In genomic region chr2:34762872-34763271, GRCm38 (mm10) we compare ENCODE assay signal across 21 mouse cellular contexts. TPM values are rescaled to one million over a fixed set of nuclear protein-coding genes. Genes with fewer than 3 reads are reported as not detected.
DNase-seq lines count a peak whose midpoint lies in the region; ATAC-seq and TF ChIP-seq lines count a peak whose summit lies in the region.
"Had no signal": no experiment of that assay in that cellular context is flagged by ENCODE, and none has a peak within 500 bp of the region (broad histone marks: within the 10 kb centered on the region; RNA-seq: fewer than 3 reads in every experiment).

No protein-coding gene starts in this region.

- H3K4me3 ChIP-seq in liver, embryonic 13.5 days (replicated peaks), result no peak overlapping the region
- H3K4me3 ChIP-seq in liver, embryonic 14.5 days (ENCODE audit: insufficient read depth in 1 of 2, low read depth in 2 of 2, low read length in 2 of 2), result no peak overlapping the region
- no peak overlapping the region for H3K4me3 ChIP-seq in limb, embryonic 10.5 days
- H3K4me3 ChIP-seq: embryonic facial prominence, embryonic 13.5 days; forebrain, embryonic 13.5 days; heart, embryonic 10.5 days; hindbrain, embryonic 13.5 days had no signal

- TF ChIP-seq CTCF in liver, embryonic 14.5 days (IDR thresholded peaks at IDR 0.05; ENCODE audit: low read depth), result no peak

- no peak for ATAC-seq in liver, embryonic 13.5 days (ENCODE audit: low read depth)
- ATAC-seq in liver, embryonic 14.5 days (ENCODE audit: insufficient read depth), result no peak
- ATAC-seq: forebrain, embryonic 13.5 days; forebrain, postnatal 0 days; hindbrain, postnatal 0 days had no signal

- TF ChIP-seq EP300 in liver, embryonic 14.5 days (IDR thresholded peaks at IDR 0.05; ENCODE audit: low read depth), result no peak

- H3K9me3 ChIP-seq in liver, embryonic 13.5 days (replicated peaks), result no peaks in the 10 kb centered on the region; the same call in 1 of the 2 replicates
- H3K9me3 ChIP-seq in liver, embryonic 14.5 days (ENCODE audit: control insufficient read depth, low read length), result no peaks in the 10 kb centered on the region
- H3K9me3 ChIP-seq in limb, embryonic 10.5 days (replicated peaks), result no peaks in the 10 kb centered on the region
- H3K9me3 ChIP-seq: embryonic facial prominence, embryonic 13.5 days; forebrain, embryonic 13.5 days; heart, embryonic 10.5 days; hindbrain, embryonic 13.5 days had no signal

- 0 out of 2 replicates have a peak, but pooled peaks cover 3% of the 10 kb centered on the region for H3K36me3 ChIP-seq in liver, embryonic 13.5 days
- no peaks in the 10 kb centered on the region for H3K36me3 ChIP-seq in liver, embryonic 14.5 days (replicated peaks; ENCODE audit: control insufficient read depth, insufficient read depth, low read depth)
- H3K36me3 ChIP-seq in limb, embryonic 10.5 days, result no peaks in the 10 kb centered on the region; the same call in 1 of the 2 replicates
- H3K36me3 ChIP-seq: embryonic facial prominence, embryonic 13.5 days; heart, embryonic 10.5 days; hindbrain, embryonic 13.5 days had no signal

- H3K9ac ChIP-seq in liver, embryonic 13.5 days, result peak overlapping the region; percentile 45; the same call in 1 of the 2 replicates
- peak overlapping the region; percentile 16 for H3K9ac ChIP-seq in liver, embryonic 14.5 days (replicated peaks)
- H3K9ac ChIP-seq: embryonic facial prominence, embryonic 13.5 days; forebrain, embryonic 13.5 days; forebrain, postnatal 0 days; hindbrain, embryonic 13.5 days had no signal

- peaks cover 30% of the 10 kb centered on the region for H3K4me1 ChIP-seq in liver, embryonic 13.5 days (replicated peaks)
- peaks cover 23 to 25% of the 10 kb centered on the region in 2 experiments for H3K4me1 ChIP-seq in liver, embryonic 14.5 days (replicated peaks; ENCODE audit: control insufficient read depth in 2 of 2, insufficient read depth in 2 of 2, low read length in 1 of 2)
- no peaks in the 10 kb centered on the region for H3K4me1 ChIP-seq in limb, embryonic 10.5 days
- H3K4me1 ChIP-seq: embryonic facial prominence, embryonic 13.5 days; forebrain, embryonic 13.5 days; heart, embryonic 10.5 days; hindbrain, embryonic 13.5 days had no signal

- DNase-seq in liver, embryonic 13.5 days, result no peak
- DNase-seq in liver (no peak), MN1 (ENCODE audit: low spot score) (peak; percentile 39)
- DNase-seq in liver, embryonic 14.5 days (ENCODE audit: low read depth in 3 of 3, low spot score in 3 of 3), result no peak
- DNase-seq in adrenal gland, postnatal 10 days, result no peak
- DNase-seq in frontal cortex, adult 2 months (ENCODE audit: extremely low spot score in 1 of 2, low spot score in 1 of 2), result no peak
- DNase-seq in limb, embryonic 10.5 days (ENCODE audit: low spot score), result no peak
- DNase-seq in retina, embryonic 14.5 days (ENCODE audit: low spot score), result no peak
- DNase-seq: adrenal gland, postnatal 14 days; cerebellum, adult 11-12 months; cerebellum, adult 9-10 months; cerebellum, postnatal 25 days; forebrain, postnatal 0 days; gastrocnemius, postnatal 36 days; heart, postnatal 14 days had no signal

- no peaks in the 10 kb centered on the region for H3K27me3 ChIP-seq in liver, embryonic 13.5 days
- no peaks in the 10 kb centered on the region for H3K27me3 ChIP-seq in liver, embryonic 14.5 days (ENCODE audit: control insufficient read depth, insufficient read depth, low read length)
- no peaks in the 10 kb centered on the region for H3K27me3 ChIP-seq in limb, embryonic 10.5 days (ENCODE audit: low read depth, poor library complexity, severe bottlenecking)
- H3K27me3 ChIP-seq: CH12.LX; embryonic facial prominence, embryonic 13.5 days; forebrain, embryonic 13.5 days; hindbrain, embryonic 13.5 days had no signal

- WGBS in liver, embryonic 13.5 days (ENCODE audit: insufficient replicate concordance), result 58% methylated on average over 2 of the region's 2 CpGs
- WGBS in liver, embryonic 14.5 days (ENCODE audit: insufficient replicate concordance), result 46% methylated on average over 2 of the region's 2 CpGs
- WGBS in limb, embryonic 10.5 days, result 85% methylated on average over 2 of the region's 2 CpGs

- H3K27ac ChIP-seq in liver, embryonic 13.5 days, result peak overlapping the region; percentile 86
- peak overlapping the region; percentile 80 for H3K27ac ChIP-seq in liver, embryonic 14.5 days
- no peak overlapping the region for H3K27ac ChIP-seq in limb, embryonic 10.5 days
- H3K27ac ChIP-seq: embryonic facial prominence, embryonic 13.5 days; forebrain, embryonic 13.5 days; heart, embryonic 10.5 days; hindbrain, embryonic 13.5 days; hindbrain, postnatal 0 days had no signal

- no peak overlapping the region for H3K4me2 ChIP-seq in liver, embryonic 13.5 days
- peak overlapping the region; percentile 3; the same call in 1 of the 2 replicates for H3K4me2 ChIP-seq in liver, embryonic 14.5 days (ENCODE audit: low read depth)
- H3K4me2 ChIP-seq: embryonic facial prominence, embryonic 13.5 days; forebrain, embryonic 13.5 days; hindbrain, embryonic 13.5 days had no signal

RNA-seq across cellular contexts. Expression of gene Gapvd1, which starts 7.8 kb away (rescaled TPM):
- 75.0 and 86.9 TPM in 2 replicates for polyA plus RNA-seq in liver, embryonic 13.5 days (2015; fragmentation: Nextera tagmentation; extraction: Ambion mirVana)
- polyA plus RNA-seq in liver, embryonic 14.5 days (2012; rRNA removed), result 20.1 and 22.9 TPM in 2 replicates
- polyA plus RNA-seq in liver, embryonic 14.5 days (2014; fragmentation: Nextera tagmentation; extraction: Ambion mirVana), result 71.8 and 76.6 TPM in 2 replicates
- 10 to 100 TPM; 47.3 to 55.6 TPM for total RNA-seq in adrenal gland, postnatal 10 days (2021)
- 43.8 and 53.8 TPM in 2 replicates for polyA plus RNA-seq in frontal cortex, adult 2 months (2012; rRNA removed)
- polyA plus RNA-seq in limb, embryonic 10.5 days (2016; fragmentation: Nextera tagmentation; extraction: Ambion mirVana), result 84.5 and 92.0 TPM in 2 replicates

RNA-seq across cellular contexts. Expression of gene Hspa5, which starts 8.9 kb away (rescaled TPM):
- polyA plus RNA-seq in liver, embryonic 13.5 days (2015; fragmentation: Nextera tagmentation; extraction: Ambion mirVana), result 533 and 680 TPM in 2 replicates
- 74.0 and 253 TPM in 2 replicates for polyA plus RNA-seq in liver, embryonic 14.5 days (2012; rRNA removed)
- 461 and 479 TPM in 2 replicates for polyA plus RNA-seq in liver, embryonic 14.5 days (2014; fragmentation: Nextera tagmentation; extraction: Ambion mirVana)
- 100 to 1,000 TPM; 414 to 539 TPM for total RNA-seq in adrenal gland, postnatal 10 days (2021)
- polyA plus RNA-seq in frontal cortex, adult 2 months (2012; rRNA removed), result 207 and 209 TPM in 2 replicates
- polyA plus RNA-seq in limb, embryonic 10.5 days (2016; fragmentation: Nextera tagmentation; extraction: Ambion mirVana), result 841 and 852 TPM in 2 replicates

RNA-seq across cellular contexts. Expression of gene Rabepk, which starts 36.8 kb away (rescaled TPM):
- polyA plus RNA-seq in liver, embryonic 13.5 days (2015; fragmentation: Nextera tagmentation; extraction: Ambion mirVana), result 30.6 and 31.1 TPM in 2 replicates
- 12.3 and 15.3 TPM in 2 replicates for polyA plus RNA-seq in liver, embryonic 14.5 days (2012; rRNA removed)
- 25.5 and 25.6 TPM in 2 replicates for polyA plus RNA-seq in liver, embryonic 14.5 days (2014; fragmentation: Nextera tagmentation; extraction: Ambion mirVana)
- total RNA-seq in adrenal gland, postnatal 10 days (2021), result 10 to 100 TPM; 25.8 to 28.7 TPM
- polyA plus RNA-seq in frontal cortex, adult 2 months (2012; rRNA removed), result 37.0 and 38.3 TPM in 2 replicates
- 42.8 and 43.6 TPM in 2 replicates for polyA plus RNA-seq in limb, embryonic 10.5 days (2016; fragmentation: Nextera tagmentation; extraction: Ambion mirVana)
